Mouse (Mus musculus): ENCODE measurements around the gene Coa4. TPM values are rescaled to one million over a fixed set of nuclear protein-coding genes. Genes with fewer than 3 reads are reported as not detected.

The Coa4 gene
- total RNA-seq, 2 experiments from 2014 or later, result 7.6 to 10.6 TPM

DNA sequence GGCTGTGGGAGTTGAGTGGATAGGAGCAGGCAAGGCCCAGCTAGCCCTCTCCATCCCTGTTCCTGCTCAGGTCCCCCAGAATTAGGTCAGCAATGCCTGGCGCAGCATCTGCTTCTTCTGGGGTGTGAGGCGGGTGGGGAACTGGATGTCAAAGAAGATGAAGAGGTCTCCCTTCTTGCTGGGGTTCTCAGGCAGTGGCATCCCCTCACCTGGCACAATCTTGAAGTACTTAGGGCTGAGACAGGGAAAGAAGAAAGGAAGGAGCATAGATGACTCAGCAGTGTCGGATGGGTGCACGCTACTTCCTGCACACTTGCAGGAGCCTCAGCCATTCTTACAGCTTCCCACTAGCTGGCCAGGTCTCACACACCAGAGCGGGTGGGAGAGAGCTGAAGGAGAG lies 33.8 kb upstream of the Coa4 start:
- no peak for DNase-seq (ENCODE audit: low spot score in 2 of 2)

DNA sequence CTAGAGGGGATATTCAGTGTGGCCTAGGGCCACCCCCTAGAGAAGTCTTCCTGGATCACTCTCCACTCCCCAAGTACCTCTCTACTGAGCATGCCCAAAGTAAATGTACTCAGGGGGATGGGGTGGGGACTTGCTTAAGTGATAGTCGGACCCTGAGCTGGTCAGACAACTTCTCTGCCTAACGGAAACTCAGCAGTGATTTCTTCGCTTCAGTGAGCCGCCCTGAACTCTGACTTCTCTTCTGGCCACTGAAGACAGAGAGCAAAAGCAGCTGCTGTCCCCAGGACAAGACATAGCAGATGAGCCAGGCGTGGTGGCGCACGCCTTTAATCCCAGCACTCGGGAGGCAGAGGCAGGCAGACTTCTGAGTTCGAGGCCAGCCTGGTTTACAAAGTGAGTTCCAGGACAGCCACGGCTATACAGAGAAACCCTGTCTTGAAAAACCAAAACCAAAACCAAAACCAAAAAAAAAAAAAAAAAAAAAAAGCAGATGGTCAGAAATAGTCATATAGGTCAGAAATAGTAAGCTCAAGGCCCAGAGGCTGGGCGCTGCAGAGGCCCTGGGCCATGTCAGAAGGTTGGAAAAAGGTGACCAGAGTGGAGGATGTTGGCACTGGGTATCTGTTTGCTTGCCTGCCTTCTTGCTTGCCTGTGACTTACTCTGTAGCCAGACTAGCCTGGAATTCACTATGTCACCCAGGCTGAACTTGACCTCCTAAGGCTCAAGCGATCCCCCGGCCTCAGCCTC lies 32.0 kb upstream of the Coa4 start:
- DNase-seq (ENCODE audit: low spot score in 2 of 2), result no peak

DNA sequence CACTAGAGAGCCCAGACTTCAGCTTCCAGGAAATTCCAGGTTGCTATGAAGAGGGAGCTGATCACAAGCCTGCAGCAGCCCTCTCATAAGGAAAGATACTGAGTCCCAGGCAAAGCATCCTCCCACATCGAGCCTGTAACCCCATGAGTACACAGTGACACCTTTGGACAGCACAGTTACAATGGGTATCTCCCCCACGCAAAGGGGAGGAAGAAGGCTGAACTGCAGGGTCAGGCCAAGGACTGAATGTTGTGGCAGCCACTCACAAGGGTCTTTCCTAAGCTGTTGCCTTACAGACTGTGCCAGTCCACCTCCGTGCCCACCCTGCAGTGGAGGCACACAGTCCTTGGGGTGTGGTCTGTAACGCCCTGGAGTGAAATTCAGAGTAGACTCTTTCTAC lies 30.4 kb upstream of the Coa4 start:
- DNase-seq (ENCODE audit: low spot score in 2 of 2), result no peak

DNA sequence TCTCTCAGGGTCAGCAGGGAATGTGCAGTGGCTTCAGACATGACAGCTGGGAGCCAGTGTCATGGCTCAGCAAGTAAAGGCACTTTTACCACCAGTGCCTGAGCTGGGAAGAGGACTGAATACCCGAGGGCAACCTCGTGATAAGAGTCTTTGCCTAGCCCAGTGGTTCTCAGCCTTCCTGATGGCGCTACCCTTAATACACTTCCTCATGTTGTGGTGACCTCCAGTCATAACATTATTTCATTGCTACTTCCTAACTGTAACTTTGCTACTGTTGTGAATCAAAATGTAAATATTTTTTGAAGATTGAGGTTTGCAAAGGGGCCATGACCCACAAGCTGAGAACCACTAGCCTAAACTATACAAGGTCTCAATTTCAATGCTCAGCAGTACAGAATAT lies 28.2 kb upstream of the Coa4 start:
- DNase-seq (ENCODE audit: low spot score in 2 of 2), result no peak

DNA sequence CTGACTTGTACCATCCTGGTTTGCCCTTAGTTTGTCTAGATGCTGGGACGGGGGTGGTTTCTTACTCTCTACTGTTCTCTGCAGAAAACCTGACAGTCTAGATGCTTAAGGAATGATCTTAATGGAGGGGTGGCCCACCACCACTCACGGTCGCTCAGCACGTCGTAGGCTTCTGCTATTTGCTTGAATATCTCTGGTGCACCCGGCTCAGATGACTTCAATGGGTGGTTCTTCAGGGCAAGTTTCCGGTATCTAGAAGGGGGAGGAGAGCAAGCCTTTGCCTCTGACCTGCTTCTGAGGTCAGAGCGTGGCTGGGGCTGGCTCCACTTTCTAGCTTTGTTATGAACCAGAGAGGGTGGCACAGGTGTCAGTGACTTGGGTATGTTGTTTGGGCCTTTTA lies 25.3 kb upstream of the Coa4 start:
- no peak for DNase-seq (ENCODE audit: low spot score in 2 of 2)

DNA sequence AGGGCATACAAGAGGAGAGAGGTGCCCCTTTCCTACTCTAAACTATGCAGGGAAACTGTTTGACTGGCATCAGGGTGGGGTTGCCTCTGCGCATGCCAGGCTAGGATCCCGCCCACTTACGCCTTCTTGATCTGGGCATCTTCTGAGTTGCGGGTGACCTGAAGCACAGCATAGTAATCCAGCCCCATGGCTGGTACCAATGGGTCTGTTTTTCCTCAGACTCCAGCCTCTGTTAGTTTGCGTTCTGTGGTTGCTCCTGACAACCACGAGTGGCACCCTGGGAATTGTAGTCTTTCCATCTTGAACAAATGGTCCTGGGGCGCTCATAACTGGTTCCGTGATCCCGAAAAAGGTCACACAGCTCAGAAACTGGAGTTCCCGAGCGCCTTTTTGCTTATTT lies 22.3 kb upstream of the Coa4 start, which contains the start of gene Dnajb13:
TSS of gene Dnajb13 (minus strand) at position 388 of the 400 bp plus-strand sequence.
- DNase-seq (ENCODE audit: low spot score in 2 of 2), result no peak

DNA sequence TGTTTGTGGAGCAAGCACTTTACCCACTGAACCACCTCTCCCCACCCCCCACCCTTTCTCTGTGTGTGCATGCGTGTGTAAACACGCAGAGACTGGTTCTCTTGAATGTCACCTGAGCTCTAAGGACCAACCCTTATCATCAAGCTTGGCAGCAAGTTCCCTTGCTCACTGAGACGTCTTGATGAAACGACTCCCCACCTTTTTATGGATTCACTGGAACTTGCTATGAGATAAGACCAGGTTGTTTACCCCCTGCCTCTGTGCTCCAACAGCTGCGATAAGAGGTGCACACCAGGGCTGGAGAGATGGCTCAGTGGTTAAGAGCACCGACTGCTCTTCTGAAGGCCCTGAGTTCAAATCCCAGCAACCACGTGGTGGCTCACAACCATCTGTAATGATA lies 16.7 kb upstream of the Coa4 start:
- DNase-seq (ENCODE audit: low spot score in 2 of 2), result no peak

DNA sequence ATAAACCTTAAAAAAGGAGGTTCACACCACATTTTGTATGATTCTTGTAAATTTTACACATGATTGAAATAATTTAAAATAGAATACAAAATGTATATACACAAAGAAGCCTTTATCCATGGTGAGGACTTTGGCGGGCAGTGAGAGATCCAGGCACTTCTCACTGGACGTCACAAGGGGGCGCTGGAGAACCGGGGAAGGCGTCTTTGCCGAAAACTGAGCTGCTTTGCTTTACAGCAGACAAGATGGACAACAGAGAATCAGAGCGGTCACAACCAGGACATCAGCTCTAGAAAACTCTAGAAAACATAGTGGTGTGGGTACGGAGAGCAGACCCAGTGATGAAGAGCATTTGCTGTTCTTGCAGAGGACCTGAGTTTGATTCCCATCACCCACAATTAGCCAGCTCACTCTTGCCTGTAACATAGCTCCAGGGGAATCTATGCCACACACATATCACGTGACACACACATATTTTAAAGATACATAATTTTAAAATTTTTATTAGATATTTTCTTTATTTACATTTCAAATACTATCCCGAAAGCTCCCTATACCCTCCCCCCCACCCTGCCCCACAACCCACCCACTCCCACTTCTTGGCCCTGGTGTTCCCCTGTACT lies 16.1 kb upstream of the Coa4 start:
- peak; percentile 76 to 85 for DNase-seq (ENCODE audit: low spot score in 2 of 2)

DNA sequence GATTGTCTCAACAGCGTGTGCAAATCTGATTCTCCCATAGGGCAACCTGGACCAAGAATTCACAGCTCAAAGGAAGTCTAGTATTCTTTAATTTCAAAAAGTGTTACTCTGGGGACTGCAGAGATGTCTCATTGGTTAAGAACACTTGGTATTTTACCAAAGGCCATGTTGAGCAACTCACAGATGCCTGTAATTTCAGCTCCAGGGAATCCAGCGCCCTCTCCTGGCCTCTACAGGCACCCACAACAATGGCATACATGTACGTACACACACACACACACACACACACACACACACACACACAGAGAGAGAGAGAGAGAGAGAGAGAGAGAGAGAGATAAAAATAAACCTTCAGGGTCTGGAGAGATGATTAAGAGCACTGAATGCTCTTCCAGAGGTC lies 14.6 kb upstream of the Coa4 start:
- DNase-seq (ENCODE audit: low spot score in 2 of 2), result no peak

DNA sequence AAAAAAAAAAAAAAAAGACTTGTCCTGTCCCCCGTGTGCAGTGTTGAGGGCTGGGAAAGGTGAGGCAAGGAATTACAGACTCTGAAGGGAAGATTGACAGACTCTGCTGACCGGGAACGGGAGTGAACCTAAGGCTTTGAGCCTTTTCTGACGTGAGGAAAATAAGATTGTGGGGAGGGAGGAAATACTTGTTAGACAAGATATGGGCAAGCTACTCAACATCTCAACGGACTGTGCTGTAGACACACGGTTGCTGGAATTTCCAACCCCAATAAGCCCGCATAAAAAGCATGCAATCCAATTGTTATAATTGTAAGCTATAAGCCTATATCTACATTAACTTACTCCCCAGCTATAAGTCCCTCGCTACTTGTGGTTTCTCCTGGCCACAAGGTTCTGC lies 12.2 kb upstream of the Coa4 start:
- no peak for DNase-seq (ENCODE audit: low spot score in 2 of 2)

DNA sequence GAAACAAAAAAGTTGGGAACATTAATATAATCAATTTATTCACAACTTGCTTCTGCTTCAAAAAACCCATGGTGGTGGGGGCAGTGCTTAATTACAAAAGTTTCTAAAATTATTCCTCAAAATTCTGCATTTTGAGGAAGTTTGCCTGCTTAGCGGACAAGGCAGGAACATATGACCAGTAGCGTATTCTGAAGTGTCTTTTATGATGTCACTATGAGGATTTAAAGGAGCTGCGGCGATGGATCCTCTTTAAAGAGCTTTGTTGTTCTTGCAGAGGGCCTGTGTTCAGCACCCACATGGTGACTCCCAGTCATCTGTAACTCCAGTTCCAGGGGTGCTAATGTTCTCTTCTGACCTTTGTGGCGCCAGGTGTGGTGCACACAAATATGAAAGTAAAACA lies 6.1 kb upstream of the Coa4 start:
- DNase-seq (ENCODE audit: low spot score in 2 of 2), result no peak

DNA sequence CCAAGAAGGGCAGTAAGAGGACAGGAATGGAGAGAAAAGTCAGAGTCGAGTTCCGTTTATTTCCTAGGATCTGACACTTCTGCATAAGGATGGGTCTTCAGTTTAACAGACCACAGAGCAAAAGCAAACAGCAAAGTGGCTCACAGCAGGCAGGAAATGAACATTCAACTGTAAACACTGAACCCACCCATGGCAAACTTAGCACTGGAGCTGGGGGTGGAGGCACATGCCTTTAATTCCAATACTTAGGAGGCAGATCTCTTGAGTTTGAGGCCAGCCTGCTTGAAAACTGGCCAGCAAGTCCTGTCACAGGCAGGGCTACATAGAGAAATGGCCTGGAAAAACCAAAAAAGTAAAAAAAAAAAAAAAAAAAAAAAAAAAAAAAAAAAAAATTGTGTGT lies 3.4 kb upstream of the Coa4 start:
- no peak for DNase-seq (ENCODE audit: low spot score in 2 of 2)

DNA sequence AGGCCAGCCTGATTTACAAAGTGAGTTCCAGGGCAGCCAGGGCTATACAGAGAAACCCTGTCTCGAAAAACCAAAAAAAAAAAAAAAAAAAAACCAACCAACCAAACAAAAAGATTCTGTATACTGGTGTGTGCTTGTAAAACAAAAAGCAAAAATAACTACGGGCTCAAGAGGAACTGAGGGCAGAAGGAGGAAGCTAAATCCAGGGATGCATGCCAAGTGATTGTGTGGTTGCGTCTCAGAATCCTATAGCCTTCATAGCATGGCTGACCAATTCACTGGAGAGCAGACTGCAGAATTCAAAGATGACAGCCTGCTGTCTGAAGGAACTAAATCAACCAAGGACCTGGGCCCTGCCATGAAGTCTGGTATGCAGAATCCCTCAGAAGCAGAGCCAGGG lies 2.7 kb upstream of the Coa4 start:
- DNase-seq (ENCODE audit: low spot score in 2 of 2), result no peak

DNA sequence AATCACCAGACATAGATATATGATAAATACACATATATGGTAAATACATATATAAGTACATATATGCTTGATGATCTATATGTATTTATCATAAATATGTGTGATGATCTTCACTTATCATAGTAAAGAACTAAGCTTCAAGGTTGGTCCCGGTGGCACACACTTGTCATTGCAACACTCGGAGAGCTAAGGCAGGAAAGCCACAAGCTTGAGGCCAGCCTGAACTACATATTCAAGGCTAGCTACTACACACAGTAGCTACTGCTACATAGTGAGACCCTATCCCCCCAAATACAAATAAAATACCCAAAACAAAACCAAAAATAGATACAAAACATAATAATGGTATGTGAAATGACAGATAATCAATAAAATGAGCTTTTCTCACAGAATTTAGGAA lies 1.0 kb upstream of the Coa4 start:
- no peak for DNase-seq (ENCODE audit: low spot score in 2 of 2)

DNA sequence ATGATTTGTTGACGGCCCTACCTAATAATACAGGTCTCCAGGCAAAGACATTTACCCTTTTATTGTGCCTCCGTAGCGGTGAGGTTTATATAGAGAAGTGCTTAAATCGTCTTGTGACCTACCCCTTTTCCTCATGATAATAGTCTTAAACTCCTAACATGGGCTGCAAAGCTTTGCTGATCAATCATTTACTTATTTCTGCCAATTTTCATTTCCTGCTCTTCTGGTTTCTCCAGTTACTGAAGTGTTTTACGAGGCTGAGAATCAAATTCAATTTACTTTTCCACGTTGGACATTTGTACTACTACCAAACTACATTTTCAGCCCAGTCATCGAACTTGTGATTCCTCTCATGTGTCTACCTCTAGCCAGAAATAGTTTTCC lies 640 bp downstream of the Coa4 start:
- DNase-seq (ENCODE audit: low spot score in 2 of 2), result no peak

DNA sequence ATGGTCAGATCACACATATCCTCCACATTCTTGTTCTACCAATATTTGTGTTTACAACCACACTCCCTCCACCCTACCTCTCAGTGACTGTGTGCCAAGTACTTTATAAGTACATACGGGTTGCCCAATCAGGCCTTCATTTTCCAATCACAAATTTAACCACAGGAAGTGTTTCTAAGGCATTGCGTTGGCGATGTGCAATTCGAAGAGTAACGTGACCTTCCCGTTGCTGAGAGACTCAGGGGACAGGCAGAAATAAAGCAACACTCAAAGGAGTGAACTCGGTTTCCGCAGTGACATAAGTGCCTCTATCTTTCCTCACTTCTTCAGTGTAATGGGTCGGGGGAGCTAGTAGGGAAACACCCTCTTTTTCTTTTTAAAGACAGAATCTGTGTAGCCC lies 2.6 kb downstream of the Coa4 start:
- DNase-seq (ENCODE audit: low spot score in 2 of 2), result no peak

DNA sequence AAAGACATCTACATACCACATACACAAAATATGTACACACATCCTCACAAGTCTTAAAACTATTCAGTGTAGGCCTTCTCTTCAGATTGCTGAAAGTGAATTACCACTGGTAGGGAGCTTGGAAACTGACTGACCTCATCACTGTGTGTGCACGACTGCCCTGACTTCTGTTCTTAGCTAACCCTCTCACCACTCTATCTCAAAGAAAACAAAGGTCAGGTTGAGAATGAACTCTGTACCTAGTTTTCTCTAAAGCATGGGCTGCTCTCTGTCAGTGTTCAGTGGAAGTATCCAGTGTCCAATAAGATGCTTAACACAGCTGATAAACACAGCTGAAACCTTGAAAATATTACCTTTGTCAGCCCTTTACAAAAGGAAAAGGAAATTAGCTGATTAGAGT lies 7.6 kb downstream of the Coa4 start:
- no peak for DNase-seq (ENCODE audit: low spot score in 2 of 2)

DNA sequence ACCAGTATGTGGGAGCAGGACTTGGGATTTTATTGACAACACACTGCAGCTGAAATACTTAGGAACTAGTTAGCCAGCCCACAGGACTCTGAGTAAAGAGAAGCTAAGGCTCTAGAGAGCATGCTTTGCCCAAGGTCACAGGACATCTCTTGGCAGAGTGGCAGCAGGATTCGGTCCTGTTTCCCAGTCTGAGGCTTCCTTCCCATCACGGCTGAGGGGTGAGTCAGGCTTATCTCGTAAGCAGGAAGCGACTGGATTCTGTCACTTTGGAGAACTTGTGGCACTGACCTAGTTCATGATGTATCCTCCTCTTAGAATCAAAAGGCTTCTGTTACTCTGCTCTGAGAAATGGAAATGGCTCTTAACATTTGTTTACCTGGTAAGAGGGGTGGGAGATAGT lies 10.8 kb downstream of the Coa4 start:
- no peak for DNase-seq (ENCODE audit: low spot score in 2 of 2)

DNA sequence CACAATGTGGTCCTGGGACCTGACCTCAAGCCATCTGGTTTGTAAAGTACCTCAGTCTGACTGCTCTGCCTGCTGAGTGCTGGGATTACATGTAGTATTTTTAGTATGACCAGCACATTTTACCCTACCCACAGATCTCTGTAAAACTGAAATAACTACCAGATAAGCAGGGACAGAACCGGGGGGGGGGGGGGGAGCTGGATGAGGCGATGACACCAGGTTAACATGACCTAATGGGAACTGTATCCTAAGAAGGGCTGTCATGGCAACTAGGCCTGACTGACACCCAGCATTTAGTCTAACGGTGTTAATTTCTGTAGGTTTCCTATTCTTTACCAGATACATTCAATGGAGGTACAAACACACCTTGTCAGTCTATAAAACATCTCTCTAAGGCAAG lies 12.9 kb downstream of the Coa4 start:
- no peak for DNase-seq (ENCODE audit: low spot score in 2 of 2)

DNA sequence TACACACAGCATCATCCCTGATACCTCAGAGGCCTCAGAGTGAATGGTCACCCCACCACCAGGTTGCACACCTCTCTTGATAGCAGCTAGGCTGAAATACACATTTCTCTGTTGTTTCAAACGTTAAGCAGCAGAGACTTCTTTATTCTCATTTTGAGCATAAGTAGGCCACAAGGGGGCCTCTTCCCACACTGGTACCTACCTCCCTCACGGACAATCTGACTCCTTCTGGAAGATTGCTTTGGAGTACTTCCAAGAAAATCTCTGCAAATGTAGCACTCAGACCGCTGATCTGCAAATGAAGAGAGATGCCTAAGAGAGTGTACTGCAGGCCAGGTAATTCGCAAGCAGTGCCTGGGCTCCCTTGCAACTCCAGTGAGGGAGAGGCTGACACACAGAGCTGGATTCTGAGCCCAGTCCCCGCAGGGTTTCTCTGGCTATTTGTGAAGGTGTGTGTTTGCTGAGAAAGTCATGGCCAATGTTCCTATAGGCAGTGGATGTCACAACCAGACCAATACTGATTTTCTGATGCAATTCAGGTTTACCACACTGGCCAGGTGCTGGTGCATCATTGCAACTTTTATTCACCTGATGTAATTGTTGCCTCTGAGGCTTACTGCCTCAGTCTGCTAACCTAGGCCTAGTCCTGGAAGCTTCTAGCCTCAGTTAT lies 13.6 kb downstream of the Coa4 start:
- peak in 1 of 2 experiments; percentile 48 for DNase-seq (ENCODE audit: low spot score in 2 of 2)

DNA sequence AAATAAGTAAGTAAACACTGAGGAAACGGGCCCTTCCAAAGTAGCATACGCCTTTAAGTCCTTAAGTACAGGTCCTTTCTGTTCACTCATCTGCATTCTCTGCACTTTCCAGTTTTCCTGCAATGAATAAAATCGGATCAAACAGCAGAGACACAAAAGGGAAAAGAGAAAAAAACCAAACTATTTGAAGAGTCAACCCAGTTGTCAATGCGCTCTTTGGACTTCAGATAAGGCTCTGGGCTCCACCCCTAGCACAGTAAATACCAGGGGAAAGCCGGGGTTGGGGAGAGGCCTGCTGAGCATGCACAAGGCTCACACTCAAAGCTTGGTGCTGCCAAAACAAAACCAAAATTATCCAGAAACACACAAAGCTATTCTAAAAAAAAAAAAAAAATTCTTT lies 18.1 kb downstream of the Coa4 start:
- peak in 1 of 2 experiments; percentile 18 for DNase-seq (ENCODE audit: low spot score in 2 of 2)

DNA sequence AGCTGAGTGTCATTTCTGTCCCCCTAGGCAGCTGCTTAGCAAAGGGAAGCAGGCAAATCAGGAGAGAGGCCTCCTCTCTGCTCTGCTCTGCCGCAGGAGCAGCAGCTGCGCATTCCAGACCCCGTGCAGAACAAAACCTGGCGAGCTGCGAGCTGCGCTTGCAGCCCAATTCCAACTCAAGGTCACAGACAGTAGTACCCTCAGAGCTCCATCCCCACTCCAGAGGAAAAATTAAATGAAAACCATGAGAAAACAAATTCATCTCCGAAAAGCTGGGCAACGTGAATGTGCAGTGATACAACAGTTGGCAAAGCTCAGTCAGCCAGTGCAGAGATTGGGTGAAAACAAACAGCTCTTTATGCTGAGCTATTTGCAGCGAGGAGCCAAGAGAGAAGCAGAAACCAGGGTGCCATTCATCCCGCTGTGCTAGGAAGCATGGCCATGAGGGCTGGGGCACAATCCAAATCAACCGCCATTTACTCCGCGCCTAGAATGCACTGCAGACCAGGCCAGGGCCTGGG lies 18.6 kb downstream of the Coa4 start:
- DNase-seq (ENCODE audit: low spot score in 2 of 2), result peak; percentile 69 to 80
